Mouse (Mus musculus) effector memory CD4-positive, alpha-beta T cell, adult 7 months (primary cell): ENCODE data around the gene Vmn2r21. TPM values are rescaled to one million over a fixed set of nuclear protein-coding genes. Genes with fewer than 3 reads are reported as not detected.

ENCODE experiments used
- polyA plus RNA-seq: library from polyadenylated mRNA; unstranded; fragments of 100-300 nt; shearing (Covaris generic); gene quantifications from one replicate; pipeline ENCODE4 v1.2.1, GENCODE M21; 2017

Gene Vmn2r21
- polyA plus RNA-seq, result not detected

GRCm38 (mm10) chr6:123533306-123533705 is at the start of gene Vmn2r21:
Gene Vmn2r21, minus strand, starts transcription at chr6:123533406.

Other genes with a start within 250 kb of the Vmn2r21 start
- gene Clec4e, start 243.5 kb downstream of the Vmn2r21 start, polyA plus RNA-seq, result not detected
- not detected for gene Vmn2r19, start 225.1 kb downstream of the Vmn2r21 start, polyA plus RNA-seq
- 0.06 TPM for gene Vmn2r20, start 115.3 kb downstream of the Vmn2r21 start, polyA plus RNA-seq
- 0.11 TPM for gene Vmn2r22, start 117.3 kb upstream of the Vmn2r21 start, polyA plus RNA-seq
- 0.10 TPM for gene Vmn2r23, start 169.3 kb upstream of the Vmn2r21 start, polyA plus RNA-seq
- gene Vmn2r24, start 245.5 kb upstream of the Vmn2r21 start, polyA plus RNA-seq, result 0.07 TPM